Mouse (Mus musculus): ENCODE results near the gene Pwwp2b. TPM values are rescaled to one million over a fixed set of nuclear protein-coding genes. Genes with fewer than 3 reads are reported as not detected.

Gene Pwwp2b
- polyA plus RNA-seq, 1 experiment from 2014 or later = 11.6 TPM

DNA sequence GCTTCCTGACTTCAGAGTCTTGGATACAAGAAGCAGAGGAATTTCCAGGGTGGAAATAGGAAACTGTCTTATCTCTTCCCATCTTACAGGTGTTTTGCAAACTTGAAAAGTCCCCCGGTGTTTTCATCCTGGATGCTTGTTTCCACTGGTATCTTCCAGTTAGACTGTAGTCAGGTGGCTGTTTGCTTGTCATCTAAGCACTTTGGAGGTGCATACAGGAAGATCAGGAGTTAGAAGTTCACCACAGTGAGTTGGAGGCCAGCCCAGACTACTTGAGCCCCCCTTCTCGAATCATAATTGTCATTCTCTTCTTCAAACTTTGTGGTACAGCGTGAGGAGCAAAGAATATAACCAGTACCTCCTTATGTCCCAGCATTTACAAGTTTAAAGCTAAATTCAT is 34.1 kb upstream of the Pwwp2b start:
- Histone ChIP-seq H3K27me3 (replicated peaks; ENCODE audit: control insufficient read depth, insufficient read depth, low read length) (no peaks in the 10 kb centered on the region), H3K27ac (replicated peaks; ENCODE audit: low read depth, low read length) (no peak overlapping the region), H3K4me3 (ENCODE audit: low read depth, low read length) (no peak overlapping the region), H3K9me3 (ENCODE audit: control insufficient read depth, low read length) (no peaks in the 10 kb centered on the region), H3K4me2 (ENCODE audit: low read depth, low read length) (no peak overlapping the region), H3K9ac (ENCODE audit: low read depth, low read length) (no peak overlapping the region), H3K4me1 (ENCODE audit: control insufficient read depth, insufficient read depth, low read length) (peaks cover 7% of the 10 kb centered on the region; the same call in 1 of the 2 replicates), H3K36me3 (ENCODE audit: control insufficient read depth, insufficient read depth, low read length) (no peaks in the 10 kb centered on the region)
- ATAC-seq (ENCODE audit: low read depth) = no peak
- WGBS = 77% methylated on average over 3 of the region's 3 CpGs
- no peak for DNase-seq (ENCODE audit: low spot score)

DNA sequence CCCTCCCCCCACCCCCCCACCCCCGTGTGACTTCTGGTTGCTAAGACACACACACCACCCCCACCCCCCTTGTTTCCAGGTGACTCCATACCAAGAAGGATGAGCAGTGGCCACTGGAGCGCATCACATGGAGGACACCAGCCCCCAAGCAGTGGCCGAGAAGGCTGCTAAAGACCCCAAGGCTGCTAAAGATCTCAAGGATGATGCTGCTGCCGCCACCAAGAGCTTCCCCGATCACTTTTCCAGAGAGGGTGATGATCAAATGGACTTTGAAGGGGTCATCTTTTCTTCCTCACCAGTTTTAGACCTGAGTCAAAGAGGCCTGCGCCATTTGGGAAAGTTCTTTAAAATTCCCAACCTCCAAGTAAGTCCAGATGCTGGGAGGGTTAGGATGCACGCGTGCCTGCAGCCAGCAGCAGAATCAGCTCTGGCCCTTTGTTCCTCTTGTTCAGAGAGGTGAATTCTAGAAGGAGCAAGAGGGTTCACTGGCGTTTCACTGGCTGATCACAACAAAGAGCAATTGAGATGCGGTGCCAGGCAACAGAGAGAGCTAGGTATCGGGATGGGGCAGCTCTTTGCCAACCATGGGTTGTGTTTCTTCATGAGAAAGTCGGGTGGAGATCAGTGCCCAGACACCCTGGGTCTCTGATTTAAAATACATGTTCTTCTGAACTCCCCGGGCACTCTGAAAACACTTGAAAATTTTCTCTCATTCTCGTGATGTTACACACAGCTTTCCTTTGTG is 33.5 kb upstream of the Pwwp2b start:
- Histone ChIP-seq H3K9me3 (ENCODE audit: control insufficient read depth, low read length) (no peaks in the 10 kb centered on the region), H3K4me3 (ENCODE audit: low read depth, low read length) (no peak overlapping the region), H3K9ac (ENCODE audit: low read depth, low read length) (no peak overlapping the region), H3K4me1 (ENCODE audit: control insufficient read depth, insufficient read depth, low read length) (peaks cover 7% of the 10 kb centered on the region; the same call in 1 of the 2 replicates), H3K36me3 (ENCODE audit: control insufficient read depth, insufficient read depth, low read length) (no peaks in the 10 kb centered on the region), H3K27ac (replicated peaks; ENCODE audit: low read depth, low read length) (no peak overlapping the region), H3K27me3 (replicated peaks; ENCODE audit: control insufficient read depth, insufficient read depth, low read length) (no peaks in the 10 kb centered on the region), H3K4me2 (ENCODE audit: low read depth, low read length) (no peak overlapping the region)
- DNase-seq (ENCODE audit: low spot score) (no peak), ATAC-seq (ENCODE audit: low read depth) (no peak)
- 79% methylated on average over 14 of the region's 14 CpGs for WGBS

DNA sequence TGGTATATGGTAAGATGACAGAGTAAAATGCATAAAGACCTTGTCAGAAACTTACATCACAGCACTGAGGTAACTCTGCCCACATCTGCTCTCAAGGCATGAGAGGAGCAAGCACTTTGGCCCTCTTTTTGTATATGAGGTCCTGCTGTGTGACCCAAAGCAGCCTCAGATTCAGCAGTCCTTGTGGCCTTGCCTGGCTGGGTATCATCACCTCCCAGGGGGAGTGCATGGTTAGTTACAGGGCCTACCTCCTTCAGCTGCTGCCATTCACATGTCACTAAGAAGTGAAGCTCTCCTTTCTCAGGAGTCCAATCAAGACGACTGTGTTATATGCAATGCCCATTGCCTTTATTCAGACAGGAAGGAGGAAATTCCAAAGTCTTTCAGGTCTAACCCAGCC is 32.8 kb upstream of the Pwwp2b start:
- Histone ChIP-seq H3K27me3 (replicated peaks; ENCODE audit: control insufficient read depth, insufficient read depth, low read length) (no peaks in the 10 kb centered on the region), H3K36me3 (ENCODE audit: control insufficient read depth, insufficient read depth, low read length) (no peaks in the 10 kb centered on the region), H3K9me3 (ENCODE audit: control insufficient read depth, low read length) (no peaks in the 10 kb centered on the region), H3K9ac (ENCODE audit: low read depth, low read length) (no peak overlapping the region), H3K4me3 (ENCODE audit: low read depth, low read length) (no peak overlapping the region), H3K4me1 (ENCODE audit: control insufficient read depth, insufficient read depth, low read length) (peaks cover 7% of the 10 kb centered on the region; the same call in 1 of the 2 replicates), H3K27ac (replicated peaks; ENCODE audit: low read depth, low read length) (no peak overlapping the region), H3K4me2 (ENCODE audit: low read depth, low read length) (no peak overlapping the region)
- WGBS = 55% methylated on average over 1 of the region's 1 CpGs
- ATAC-seq (ENCODE audit: low read depth) (no peak), DNase-seq (ENCODE audit: low spot score) (no peak)

GRCm38 (mm10) chr7:139215946-139216345 is 32.3 kb upstream of the Pwwp2b start:
- H3K27me3 ChIP-seq (replicated peaks; ENCODE audit: control insufficient read depth, insufficient read depth, low read length) = no peaks in the 10 kb centered on the region
- WGBS = 73% methylated on average over 7 of the region's 7 CpGs
- no peak overlapping the region for H3K27ac ChIP-seq (replicated peaks; ENCODE audit: low read depth, low read length)
- no peak for DNase-seq (ENCODE audit: low spot score)
- no peak overlapping the region for H3K4me3 ChIP-seq (ENCODE audit: low read depth, low read length)
- no peak overlapping the region for H3K9ac ChIP-seq (ENCODE audit: low read depth, low read length)
- no peak for ATAC-seq (ENCODE audit: low read depth)
- no peaks in the 10 kb centered on the region for H3K36me3 ChIP-seq (ENCODE audit: control insufficient read depth, insufficient read depth, low read length)
- H3K4me2 ChIP-seq (ENCODE audit: low read depth, low read length) = no peak overlapping the region
- H3K4me1 ChIP-seq (ENCODE audit: control insufficient read depth, insufficient read depth, low read length) = peaks cover 7% of the 10 kb centered on the region; the same call in 1 of the 2 replicates
- no peaks in the 10 kb centered on the region for H3K9me3 ChIP-seq (ENCODE audit: control insufficient read depth, low read length)

- Histone ChIP-seq H3K36me3 (ENCODE audit: control insufficient read depth, insufficient read depth, low read length) (no peaks in the 10 kb centered on the region), H3K27ac (replicated peaks; ENCODE audit: low read depth, low read length) (no peak overlapping the region), H3K4me1 (ENCODE audit: control insufficient read depth, insufficient read depth, low read length) (peaks cover 7% of the 10 kb centered on the region; the same call in 1 of the 2 replicates), H3K9me3 (ENCODE audit: control insufficient read depth, low read length) (no peaks in the 10 kb centered on the region), H3K27me3 (replicated peaks; ENCODE audit: control insufficient read depth, insufficient read depth, low read length) (no peaks in the 10 kb centered on the region), H3K4me3 (ENCODE audit: low read depth, low read length) (no peak overlapping the region), H3K9ac (ENCODE audit: low read depth, low read length) (no peak overlapping the region), H3K4me2 (ENCODE audit: low read depth, low read length) (no peak overlapping the region)
- no peak for DNase-seq (ENCODE audit: low spot score)
- 85% methylated on average over 9 of the region's 9 CpGs for WGBS
- no peak for ATAC-seq (ENCODE audit: low read depth)
Measured at GRCm38 (mm10) chr7:139216464-139216863, 31.8 kb upstream of the Pwwp2b start.

GRCm38 (mm10) chr7:139217046-139217445 is 31.2 kb upstream of the Pwwp2b start:
- H3K27me3 ChIP-seq (replicated peaks; ENCODE audit: control insufficient read depth, insufficient read depth, low read length) = no peaks in the 10 kb centered on the region
- DNase-seq (ENCODE audit: low spot score) (no peak), ATAC-seq (ENCODE audit: low read depth) (no peak)
- H3K27ac ChIP-seq (replicated peaks; ENCODE audit: low read depth, low read length) = no peak overlapping the region
- no peak overlapping the region for H3K9ac ChIP-seq (ENCODE audit: low read depth, low read length)
- H3K4me2 ChIP-seq (ENCODE audit: low read depth, low read length) = no peak overlapping the region
- no peaks in the 10 kb centered on the region for H3K36me3 ChIP-seq (ENCODE audit: control insufficient read depth, insufficient read depth, low read length)
- peaks cover 7% of the 10 kb centered on the region; the same call in 1 of the 2 replicates for H3K4me1 ChIP-seq (ENCODE audit: control insufficient read depth, insufficient read depth, low read length)
- H3K4me3 ChIP-seq (ENCODE audit: low read depth, low read length) = no peak overlapping the region
- no peaks in the 10 kb centered on the region for H3K9me3 ChIP-seq (ENCODE audit: control insufficient read depth, low read length)
- WGBS = 73% methylated on average over 7 of the region's 7 CpGs

DNA sequence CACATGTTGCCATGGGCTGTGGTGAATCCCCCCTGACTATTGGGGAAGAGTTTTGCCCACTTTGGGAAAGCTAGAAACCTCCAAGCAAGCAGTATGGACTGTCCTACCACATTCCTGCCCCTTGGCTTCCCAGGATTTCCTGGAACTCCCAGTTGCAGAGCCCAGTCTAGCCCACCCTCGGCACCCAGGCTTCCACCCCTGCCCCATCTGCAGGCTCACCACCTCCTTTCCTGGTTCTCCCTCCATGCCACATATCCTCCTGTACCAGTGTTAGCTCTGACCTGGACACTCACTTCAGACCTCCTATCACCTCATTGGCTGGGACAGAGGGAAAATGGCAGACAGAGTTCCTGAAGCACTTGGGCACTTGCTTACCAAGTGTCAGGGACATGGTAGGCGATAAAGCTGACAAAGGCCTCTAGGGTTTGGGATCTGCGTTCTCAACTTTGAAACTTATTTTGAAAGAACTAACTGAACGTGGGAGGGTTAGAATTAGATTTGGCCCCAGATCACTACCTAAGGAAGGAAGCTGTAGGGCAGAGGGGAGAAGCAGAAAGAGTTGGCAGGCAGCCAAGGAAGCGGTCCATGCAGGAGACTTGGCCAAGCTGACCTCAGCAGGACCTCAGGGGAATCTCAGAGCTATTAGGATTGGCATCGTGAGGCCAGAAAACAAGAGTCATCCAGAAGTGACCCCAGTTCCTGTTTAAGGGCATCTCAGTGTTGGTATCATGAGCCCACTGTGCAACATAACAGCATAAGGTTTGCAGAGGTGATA is 29.5 kb upstream of the Pwwp2b start:
- DNase-seq (ENCODE audit: low spot score) = no peak
- Histone ChIP-seq H3K27me3 (replicated peaks; ENCODE audit: control insufficient read depth, insufficient read depth, low read length) (no peaks in the 10 kb centered on the region), H3K4me1 (ENCODE audit: control insufficient read depth, insufficient read depth, low read length) (peaks cover 2% of the 10 kb centered on the region; the same call in 1 of the 2 replicates), H3K27ac (replicated peaks; ENCODE audit: low read depth, low read length) (no peak overlapping the region), H3K4me2 (ENCODE audit: low read depth, low read length) (no peak overlapping the region), H3K36me3 (ENCODE audit: control insufficient read depth, insufficient read depth, low read length) (no peaks in the 10 kb centered on the region), H3K9me3 (ENCODE audit: control insufficient read depth, low read length) (no peaks in the 10 kb centered on the region), H3K9ac (ENCODE audit: low read depth, low read length) (no peak overlapping the region), H3K4me3 (ENCODE audit: low read depth, low read length) (no peak overlapping the region)
- ATAC-seq (ENCODE audit: low read depth) = no peak
- 57% methylated on average over 6 of the region's 6 CpGs for WGBS

GRCm38 (mm10) chr7:139219486-139219885 is 28.8 kb upstream of the Pwwp2b start:
- no peak overlapping the region for H3K4me3 ChIP-seq (ENCODE audit: low read depth, low read length)
- ATAC-seq (ENCODE audit: low read depth) (no peak), DNase-seq (ENCODE audit: low spot score) (no peak)
- H3K36me3 ChIP-seq (ENCODE audit: control insufficient read depth, insufficient read depth, low read length) = no peaks in the 10 kb centered on the region
- no peaks in the 10 kb centered on the region for H3K9me3 ChIP-seq (ENCODE audit: control insufficient read depth, low read length)
- WGBS = 65% methylated on average over 5 of the region's 5 CpGs
- no peaks in the 10 kb centered on the region; the same call in 1 of the 2 replicates for H3K4me1 ChIP-seq (ENCODE audit: control insufficient read depth, insufficient read depth, low read length)
- no peak overlapping the region for H3K9ac ChIP-seq (ENCODE audit: low read depth, low read length)
- H3K4me2 ChIP-seq (ENCODE audit: low read depth, low read length) = no peak overlapping the region
- no peak overlapping the region for H3K27ac ChIP-seq (replicated peaks; ENCODE audit: low read depth, low read length)
- H3K27me3 ChIP-seq (replicated peaks; ENCODE audit: control insufficient read depth, insufficient read depth, low read length) = no peaks in the 10 kb centered on the region

Measured in embryonic facial prominence, embryonic 14.5 days (tissue).